Mouse (Mus musculus) stomach, embryonic 15.5 days (tissue): ENCODE results near the gene Wnt10a. TPM values are rescaled to one million over a fixed set of nuclear protein-coding genes. Genes with fewer than 3 reads are reported as not detected.
A peak's percentile ranks its signal among the peaks of the same experiment; 100 is the strongest.

Source experiments
- ATAC-seq: fragments of 200-750 bp; cut with Nextera tagmentation; 2 replicates; pipeline ENCODE4 v1.8.0; 2017; ENCODE audit warnings: low read depth, moderate number of reproducible peaks, moderate TSS enrichment; ENCODE audit not compliant: insufficient read depth, low FRiP score
- H3K27ac ChIP-seq: fragments of 300-500 bp; sonication (generic); 2 replicates; pipeline ENCODE4 v1.5.1; 2015; ENCODE audit warnings: mild to moderate bottlenecking, inconsistent platforms
- H3K27me3 ChIP-seq: fragments of 300-500 bp; sonication (generic); replicated peaks from 2 replicates; pipeline ENCODE4 v1.6.1; 2015; ENCODE audit warnings: inconsistent platforms
- H3K36me3 ChIP-seq: fragments of 300-500 bp; sonication (generic); 2 replicates; pipeline ENCODE4 v1.6.1; 2015; ENCODE audit warnings: inconsistent platforms
- H3K4me1 ChIP-seq: fragments of 300-500 bp; sonication (generic); 2 replicates; pipeline ENCODE4 v1.6.1; 2015; ENCODE audit warnings: inconsistent platforms
- H3K4me2 ChIP-seq: fragments of 300-500 bp; sonication (generic); 2 replicates; pipeline ENCODE4 v1.6.1; 2015; ENCODE audit warnings: mild to moderate bottlenecking, inconsistent platforms
- H3K4me3 ChIP-seq: fragments of 300-500 bp; sonication (generic); replicated peaks from 2 replicates; pipeline ENCODE4 v1.5.1; 2015; ENCODE audit warnings: inconsistent platforms
- H3K9ac ChIP-seq: fragments of 300-500 bp; sonication (generic); 2 replicates; pipeline ENCODE4 v1.6.1; 2015; ENCODE audit warnings: inconsistent platforms
- H3K9me3 ChIP-seq: fragments of 300-500 bp; sonication (generic); 2 replicates; pipeline ENCODE4 v1.6.1; 2016; ENCODE audit warnings: inconsistent platforms
- WGBS: fragments of 180-500 bp; shearing (Covaris S2); methylation state at CpG from one replicate; pipeline ENCODE4 v1.1.7; 2015; 5-methylcytosine and 5-hydroxymethylcytosine counted together
- polyA plus RNA-seq: library from polyadenylated mRNA; unstranded; fragments of >200 nt; fragmentation: Nextera tagmentation; extraction: Ambion mirVana; gene quantifications from 2 replicates; pipeline ENCODE4 v1.2.1, GENCODE M21; 2015

Wnt10a gene
- polyA plus RNA-seq = 2.6 and 3.5 TPM in 2 replicates

GRCm38 (mm10) chr1:74791249-74791648 is at the start of gene Wnt10a:
TSS of gene Wnt10a (plus strand) at chr1:74791516.
- peak within 1 kb of the TSS; percentile 60 for H3K4me2 ChIP-seq
- peak within 1 kb of the TSS; percentile 33 for H3K4me3 ChIP-seq
- 0 out of 2 replicates have a peak, but pooled peaks have one; percentile 9 for ATAC-seq
- peaks cover 97% of the 10 kb centered on the region for H3K27me3 ChIP-seq
- no peak within 1 kb of the TSS for H3K27ac ChIP-seq
- peak within 1 kb of the TSS; percentile 9; the same call in 1 of the 2 replicates for H3K9ac ChIP-seq
- H3K36me3 ChIP-seq = no peaks in the 10 kb centered on the region
- no peaks in the 10 kb centered on the region for H3K9me3 ChIP-seq
- 4% methylated on average over 11 of the region's 11 CpGs for WGBS
- peaks cover 28% of the 10 kb centered on the region for H3K4me1 ChIP-seq

DNA sequence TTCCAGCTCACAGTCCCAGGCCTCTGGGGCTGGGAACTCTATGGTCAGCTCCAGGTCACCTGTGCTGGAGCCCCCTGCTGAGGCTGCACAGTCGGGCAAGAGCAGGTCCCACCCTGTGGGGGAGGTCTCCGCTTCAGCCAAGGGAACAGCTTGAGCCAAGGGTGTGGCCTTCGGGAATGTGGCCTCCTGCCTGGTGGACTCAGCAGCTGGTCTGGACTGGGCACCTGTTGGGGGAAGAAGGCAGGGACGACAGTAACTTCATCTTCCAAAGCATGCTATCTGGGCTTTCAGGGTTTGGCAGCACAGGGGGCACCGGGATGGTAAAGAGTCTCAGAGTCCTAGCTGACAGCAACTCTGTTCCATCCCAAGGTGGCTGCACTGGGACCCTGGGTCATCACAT is 44.0 kb upstream of the Wnt10a start:
- Histone ChIP-seq H3K9ac (no peak overlapping the region), H3K4me1 (peaks cover 4% of the 10 kb centered on the region; the same call in 1 of the 2 replicates)
- 67% methylated on average over 5 of the region's 5 CpGs for WGBS

DNA sequence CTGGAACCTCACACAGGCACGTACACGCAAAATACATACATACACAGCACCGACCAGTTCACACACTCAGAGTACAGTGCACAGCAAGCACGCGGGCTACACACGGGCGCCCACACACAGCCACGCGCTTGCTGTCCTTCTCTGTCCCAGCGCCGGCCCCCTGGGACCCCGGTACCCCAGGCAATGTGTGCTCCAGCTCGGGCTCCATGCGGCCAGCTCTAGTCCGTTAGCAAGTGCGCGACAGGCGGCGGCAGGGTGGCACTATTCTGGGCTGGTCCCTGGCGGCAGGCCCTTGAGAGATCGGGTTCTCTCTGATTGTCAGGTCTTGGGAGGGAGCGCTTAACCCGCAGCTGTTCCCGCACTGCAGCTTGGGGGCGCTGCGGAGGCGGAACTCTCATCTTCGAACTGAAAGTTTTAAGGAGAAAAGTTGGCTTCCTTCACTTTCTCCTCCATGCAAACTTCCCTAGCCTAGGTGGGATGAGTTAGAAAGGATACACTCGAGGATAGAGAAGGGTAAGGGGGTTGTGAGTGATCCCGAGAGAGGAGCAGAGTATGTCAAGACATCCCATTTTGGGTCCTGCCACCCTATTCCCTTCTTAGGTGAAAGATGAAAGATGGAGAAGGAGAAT is 42.6 kb upstream of the Wnt10a start, which contains the start of gene Prkag3:
Gene Prkag3, minus strand, starts transcription at position 579 of the 629 bp plus-strand sequence.
- peak; percentile 38; the same call in 1 of the 2 replicates for ATAC-seq
- H3K9me3 ChIP-seq = no peaks in the 10 kb centered on the region
- peaks cover 16% of the 10 kb centered on the region; the same call in 1 of the 2 replicates for H3K27me3 ChIP-seq
- 9% methylated on average over 30 of the region's 30 CpGs for whole genome bisulfite sequencing
- H3K36me3 ChIP-seq = no peaks in the 10 kb centered on the region
- H3K4me2 ChIP-seq = peak within 1 kb of the TSS; percentile 49
- peaks cover 4% of the 10 kb centered on the region; the same call in 1 of the 2 replicates for H3K4me1 ChIP-seq
- no peak within 1 kb of the TSS for H3K9ac ChIP-seq
- peak within 1 kb of the TSS; percentile 13 for H3K4me3 ChIP-seq
- H3K27ac ChIP-seq = no peak within 1 kb of the TSS

More for the DNA sequence above, 44.0 kb upstream of the Wnt10a start:
- no peaks in the 10 kb centered on the region for H3K36me3 ChIP-seq
- H3K27me3 ChIP-seq = peaks cover 16% of the 10 kb centered on the region; the same call in 1 of the 2 replicates
- H3K4me3 ChIP-seq = no peak overlapping the region
- H3K4me2 ChIP-seq = no peak overlapping the region
- H3K9me3 ChIP-seq = no peaks in the 10 kb centered on the region
- no peak overlapping the region for H3K27ac ChIP-seq
- ATAC-seq = 0 out of 2 replicates have a peak, but pooled peaks have one; percentile 28

GRCm38 (mm10) chr1:74749301-74749700 is 42.0 kb upstream of the Wnt10a start:
- H3K9me3 ChIP-seq = no peaks in the 10 kb centered on the region
- peaks cover 4% of the 10 kb centered on the region; the same call in 1 of the 2 replicates for H3K4me1 ChIP-seq
- peaks cover 16% of the 10 kb centered on the region; the same call in 1 of the 2 replicates for H3K27me3 ChIP-seq
- H3K27ac ChIP-seq = no peak overlapping the region
- no peaks in the 10 kb centered on the region for H3K36me3 ChIP-seq
- H3K4me2 ChIP-seq = peak overlapping the region; percentile 49
- WGBS = 41% methylated on average over 7 of the region's 7 CpGs
- H3K4me3 ChIP-seq = no peak overlapping the region; the same call in 1 of the 2 replicates
- ATAC-seq = peak; percentile 33; the same call in 1 of the 2 replicates
- H3K9ac ChIP-seq = no peak overlapping the region

DNA sequence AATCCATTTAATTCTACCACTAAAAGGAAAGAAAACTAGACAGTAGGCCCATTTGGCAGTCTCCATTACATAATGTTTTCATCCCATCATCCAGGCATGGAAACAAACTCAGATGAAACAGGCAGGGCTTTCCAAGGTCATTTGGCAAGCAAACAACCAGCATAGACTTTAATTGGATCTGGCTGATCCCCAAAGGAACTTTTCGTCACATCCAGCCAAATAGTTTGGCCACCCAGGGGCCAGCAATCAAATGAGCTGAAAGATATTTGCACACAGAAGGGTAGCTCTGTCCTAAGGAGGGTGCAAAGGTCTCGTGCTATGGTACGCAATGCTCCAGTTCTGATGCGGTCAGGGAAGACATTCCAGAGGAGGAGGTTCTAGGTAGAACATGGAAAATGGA is 40.6 kb upstream of the Wnt10a start:
- H3K4me1 ChIP-seq = peaks cover 4% of the 10 kb centered on the region; the same call in 1 of the 2 replicates
- H3K4me3 ChIP-seq = no peak overlapping the region
- ATAC-seq = no peak
- WGBS = 71% methylated on average over 4 of the region's 4 CpGs
- no peaks in the 10 kb centered on the region for H3K9me3 ChIP-seq
- peaks cover 16% of the 10 kb centered on the region; the same call in 1 of the 2 replicates for H3K27me3 ChIP-seq
- no peak overlapping the region for H3K27ac ChIP-seq
- H3K36me3 ChIP-seq = no peaks in the 10 kb centered on the region
- no peak overlapping the region for H3K4me2 ChIP-seq
- no peak overlapping the region for H3K9ac ChIP-seq

DNA sequence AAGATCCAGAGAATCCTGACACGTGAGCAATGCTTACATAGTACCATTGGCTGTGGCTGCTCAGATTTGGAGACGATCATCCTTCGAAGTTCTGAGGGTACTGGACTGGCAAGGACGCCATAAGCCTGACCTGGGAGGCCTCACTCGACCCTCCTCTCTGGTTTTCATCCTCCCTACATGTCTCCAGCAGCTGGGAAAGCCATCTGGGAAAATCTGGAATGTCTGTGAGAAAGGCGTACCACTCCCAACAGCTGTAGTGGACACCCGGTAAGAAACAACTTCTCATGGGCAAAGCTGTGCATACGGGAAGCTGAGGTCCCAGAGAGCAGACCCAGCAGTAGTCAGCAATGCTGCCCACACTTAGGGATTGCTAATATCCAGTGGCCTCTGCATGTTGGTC is 39.2 kb upstream of the Wnt10a start:
- Histone ChIP-seq H3K4me2 (no peak overlapping the region), H3K36me3 (no peaks in the 10 kb centered on the region), H3K4me1 (peaks cover 4% of the 10 kb centered on the region; the same call in 1 of the 2 replicates), H3K9ac (no peak overlapping the region), H3K27ac (no peak overlapping the region), H3K27me3 (peaks cover 16% of the 10 kb centered on the region; the same call in 1 of the 2 replicates), H3K4me3 (no peak overlapping the region), H3K9me3 (no peaks in the 10 kb centered on the region)
- ATAC-seq = no peak
- 77% methylated on average over 8 of the region's 8 CpGs for WGBS

DNA sequence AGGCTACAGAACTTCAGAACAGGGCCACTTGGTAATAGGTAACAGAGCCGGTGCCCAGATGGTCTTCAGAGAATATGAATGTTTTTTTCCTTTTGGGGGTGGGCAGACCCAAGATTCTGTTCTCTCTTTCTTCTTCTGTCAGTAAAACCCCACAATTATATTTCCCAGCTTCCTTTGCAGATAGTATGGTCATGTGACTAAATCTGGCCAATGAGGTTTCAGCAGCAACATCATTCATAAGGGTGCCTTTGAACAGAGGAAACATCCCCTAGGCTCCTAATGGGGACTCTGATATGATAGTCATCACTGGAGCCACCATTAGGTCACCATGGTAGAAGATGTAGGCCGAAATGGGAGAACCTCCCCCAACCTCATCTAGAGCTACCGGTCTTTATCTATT is 38.5 kb upstream of the Wnt10a start:
- Histone ChIP-seq H3K4me2 (no peak overlapping the region), H3K9ac (no peak overlapping the region), H3K9me3 (no peaks in the 10 kb centered on the region), H3K4me1 (peaks cover 4% of the 10 kb centered on the region; the same call in 1 of the 2 replicates), H3K27ac (no peak overlapping the region), H3K36me3 (no peaks in the 10 kb centered on the region), H3K27me3 (peaks cover 12% of the 10 kb centered on the region; the same call in 1 of the 2 replicates), H3K4me3 (no peak overlapping the region)
- ATAC-seq = no peak
- WGBS = 94% methylated on average over 3 of the region's 3 CpGs

- Histone ChIP-seq H3K27ac (no peak overlapping the region), H3K4me2 (no peak overlapping the region), H3K9me3 (no peaks in the 10 kb centered on the region), H3K36me3 (no peaks in the 10 kb centered on the region), H3K9ac (no peak overlapping the region), H3K4me3 (no peak overlapping the region), H3K4me1 (peaks cover 4% of the 10 kb centered on the region; the same call in 1 of the 2 replicates), H3K27me3 (peaks cover 8% of the 10 kb centered on the region; the same call in 1 of the 2 replicates)
- no peak for ATAC-seq
- WGBS = 81% methylated on average over 8 of the region's 8 CpGs
Observed at GRCm38 (mm10) chr1:74753266-74753974, 37.9 kb upstream of the Wnt10a start.

- WGBS = 60% methylated on average over 5 of the region's 5 CpGs
- no peak overlapping the region for H3K9ac ChIP-seq
- no peak overlapping the region for H3K4me3 ChIP-seq
- H3K36me3 ChIP-seq = no peaks in the 10 kb centered on the region
- no peaks in the 10 kb centered on the region for H3K9me3 ChIP-seq
- H3K4me1 ChIP-seq = peaks cover under 1% of the 10 kb centered on the region; the same call in 1 of the 2 replicates
- peak; percentile 70; the same call in 1 of the 2 replicates for ATAC-seq
- H3K27ac ChIP-seq = no peak overlapping the region
- H3K27me3 ChIP-seq = peaks cover under 1% of the 10 kb centered on the region; the same call in 1 of the 2 replicates
- no peak overlapping the region for H3K4me2 ChIP-seq
Observed at GRCm38 (mm10) chr1:74754175-74754785, 37.0 kb upstream of the Wnt10a start.

DNA sequence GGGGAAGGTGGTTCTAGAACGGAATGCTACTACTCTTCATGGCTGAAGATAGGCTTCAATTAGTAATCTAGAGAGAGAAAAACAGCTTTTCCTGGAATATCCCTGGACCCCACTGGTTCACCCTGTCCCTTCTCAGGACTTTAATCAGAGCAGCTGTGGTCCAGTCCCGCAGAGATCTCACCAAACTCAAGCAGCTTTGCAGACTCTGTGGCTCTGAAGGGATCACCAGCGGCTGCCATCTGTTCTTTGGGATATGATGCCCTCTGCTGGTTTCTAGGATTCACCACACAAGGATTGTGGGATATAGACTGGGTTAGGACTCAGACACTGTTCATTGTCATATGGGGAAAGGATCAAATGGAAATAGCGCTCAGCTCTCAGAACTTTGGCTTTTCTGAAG is 31.5 kb upstream of the Wnt10a start:
- Histone ChIP-seq H3K27me3 (peaks cover 7% of the 10 kb centered on the region; the same call in 1 of the 2 replicates), H3K4me3 (no peak overlapping the region), H3K4me2 (no peak overlapping the region), H3K9me3 (no peaks in the 10 kb centered on the region), H3K36me3 (no peaks in the 10 kb centered on the region), H3K9ac (no peak overlapping the region), H3K4me1 (no peaks in the 10 kb centered on the region), H3K27ac (no peak overlapping the region)
- WGBS = 30% methylated on average over 4 of the region's 4 CpGs
- ATAC-seq = no peak

DNA sequence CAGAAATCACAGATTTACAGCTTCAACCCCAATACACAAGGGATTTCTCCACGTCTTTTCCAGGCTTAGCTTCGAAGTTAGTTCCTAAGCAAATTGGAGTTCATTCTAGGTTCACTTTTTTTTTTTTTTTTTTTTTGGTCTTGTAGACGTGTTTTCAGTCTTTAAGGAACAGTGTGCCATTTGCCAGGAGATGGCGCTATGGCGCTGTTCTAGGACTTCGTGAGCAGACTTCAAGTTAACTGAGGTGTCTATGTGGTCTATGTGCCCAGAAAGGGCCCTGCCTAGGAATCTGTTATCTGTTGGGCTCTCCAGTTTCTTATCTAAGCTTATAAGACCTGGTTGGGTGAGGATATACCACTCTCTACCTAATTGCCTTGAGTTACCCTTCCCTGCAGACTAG is 28.2 kb upstream of the Wnt10a start:
- no peak overlapping the region for H3K4me3 ChIP-seq
- H3K4me2 ChIP-seq = no peak overlapping the region
- H3K4me1 ChIP-seq = no peaks in the 10 kb centered on the region
- no peaks in the 10 kb centered on the region for H3K36me3 ChIP-seq
- H3K27ac ChIP-seq = no peak overlapping the region
- H3K9ac ChIP-seq = no peak overlapping the region
- ATAC-seq = no peak; the same call in 1 of the 2 replicates
- H3K9me3 ChIP-seq = no peaks in the 10 kb centered on the region
- 3% methylated on average over 6 of the region's 6 CpGs for WGBS
- H3K27me3 ChIP-seq = peaks cover 14% of the 10 kb centered on the region
